Mouse (Mus musculus) limb, embryonic 14.5 days (tissue): ENCODE data around the gene Tox3. TPM values are rescaled to one million over a fixed set of nuclear protein-coding genes. Genes with fewer than 3 reads are reported as not detected.

Experiments
- ATAC-seq: fragments of 200-750 bp; cut with Nextera tagmentation; 2 replicates; pipeline ENCODE4 v1.8.0; 2017; ENCODE audit warnings: low read depth, moderate number of reproducible peaks, moderate TSS enrichment; ENCODE audit not compliant: low FRiP score
- DNase-seq: peaks from one replicate; pipeline ENCODE4 v3.0.0-alpha.2; 2015; ENCODE audit warnings: low spot score
- H3K27ac ChIP-seq: fragments of 300-500 bp; sonication (generic); replicated peaks from 2 replicates; pipeline ENCODE4 v1.5.1; 2014; ENCODE audit warnings: low read depth, mild to moderate bottlenecking, low read length, moderate library complexity, mixed read lengths
- H3K27me3 ChIP-seq: fragments of 300-500 bp; sonication (generic); 2 replicates; pipeline ENCODE4 v1.6.1; 2014; ENCODE audit warnings: low read length, mixed read lengths; ENCODE audit not compliant: control insufficient read depth, insufficient read depth
- H3K36me3 ChIP-seq: fragments of 300-500 bp; sonication (generic); 2 replicates; pipeline ENCODE4 v1.6.1; 2014; ENCODE audit warnings: mild to moderate bottlenecking, low read length, moderate library complexity, mixed read lengths; ENCODE audit not compliant: control insufficient read depth, insufficient read depth
- H3K4me1 ChIP-seq: fragments of 300-500 bp; sonication (generic); 2 replicates; pipeline ENCODE4 v1.6.1; 2014; ENCODE audit warnings: antibody characterized with exemption, low read length, mixed read lengths; ENCODE audit not compliant: control insufficient read depth, insufficient read depth
- H3K4me2 ChIP-seq: fragments of 300-500 bp; sonication (generic); replicated peaks from 2 replicates; pipeline ENCODE4 v1.6.1; 2014; ENCODE audit warnings: low read depth, mild to moderate bottlenecking, low read length, moderate library complexity; ENCODE audit not compliant: severe bottlenecking
- H3K4me3 ChIP-seq: fragments of 300-500 bp; sonication (generic); replicated peaks from 2 replicates; pipeline ENCODE4 v1.5.1; 2014; ENCODE audit warnings: low read length
- H3K9ac ChIP-seq: fragments of 300-500 bp; sonication (generic); 2 replicates; pipeline ENCODE4 v1.6.1; 2014; ENCODE audit warnings: mild to moderate bottlenecking, low read depth, low read length, moderate library complexity; ENCODE audit not compliant: severe bottlenecking
- H3K9me3 ChIP-seq: fragments of 300-500 bp; sonication (generic); 2 replicates; pipeline ENCODE4 v1.6.1; 2016; ENCODE audit warnings: low read length; ENCODE audit not compliant: control insufficient read depth
- POLR2A ChIP-seq: fragments of 200-500 bp; IDR thresholded peaks from 2 replicates; pipeline ENCODE4 v1.8.0; 2012; ENCODE audit warnings: inconsistent platforms, mild to moderate bottlenecking, moderate library complexity, borderline replicate concordance; ENCODE audit not compliant: insufficient read depth, insufficient read length; ENCODE audit errors: extremely low read depth
- WGBS: fragments of 180-500 bp; shearing (Covaris S2); extraction: QIAGEN DNeasy Blood & Tissue Kit; methylation state at CpG from one replicate; pipeline ENCODE4 v1.1.7; 2014; 5-methylcytosine and 5-hydroxymethylcytosine counted together
- polyA plus RNA-seq, 2 experiments: library from polyadenylated mRNA; depleted of rRNA in 1 of 2; stranded (reverse) in 1 of 2; unstranded in 1 of 2; fragments of >200 nt; fragmentation: Nextera tagmentation in 1 of 2; extraction: Ambion mirVana in 1 of 2; gene quantifications; 2 replicates each; pipeline versions ENCODE4 v1.2.1 to v1.2.3; 2012 to 2014

The Tox3 gene
- polyA plus RNA-seq, 2 experiments, result 9.8 to 16.4 TPM

DNA sequence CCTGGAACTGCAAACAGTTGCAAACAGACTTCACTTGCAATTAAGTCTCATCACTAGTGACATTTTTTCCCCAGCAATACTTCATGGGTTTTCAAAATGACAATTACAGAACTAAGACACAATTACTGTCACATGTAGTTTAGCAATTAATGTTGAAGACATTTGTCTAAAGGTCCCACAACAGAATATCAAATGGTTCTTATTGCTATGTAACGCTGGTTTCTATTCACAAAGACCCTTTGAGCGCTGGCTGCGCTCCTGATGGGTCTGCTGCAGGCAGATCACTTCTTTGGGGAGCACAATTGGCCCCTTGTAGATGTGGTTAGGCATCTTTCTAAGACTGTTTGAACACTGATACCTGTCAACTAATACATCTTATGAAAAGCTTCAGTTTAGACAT is 102.3 kb downstream of the Tox3 start:
- no peak overlapping the region for H3K4me3 ChIP-seq
- H3K9ac ChIP-seq, result no peak overlapping the region
- H3K9me3 ChIP-seq, result no peaks in the 10 kb centered on the region
- no peak overlapping the region for H3K27ac ChIP-seq
- H3K4me2 ChIP-seq, result no peak overlapping the region
- TF ChIP-seq POLR2A, result no peak
- no peaks in the 10 kb centered on the region for H3K27me3 ChIP-seq
- DNase-seq, result no peak
- no peak for ATAC-seq
- 0 out of 2 replicates have a peak, but pooled peaks cover 2% of the 10 kb centered on the region for H3K36me3 ChIP-seq
- no peaks in the 10 kb centered on the region for H3K4me1 ChIP-seq
- 83% methylated on average over 3 of the region's 3 CpGs for WGBS

DNA sequence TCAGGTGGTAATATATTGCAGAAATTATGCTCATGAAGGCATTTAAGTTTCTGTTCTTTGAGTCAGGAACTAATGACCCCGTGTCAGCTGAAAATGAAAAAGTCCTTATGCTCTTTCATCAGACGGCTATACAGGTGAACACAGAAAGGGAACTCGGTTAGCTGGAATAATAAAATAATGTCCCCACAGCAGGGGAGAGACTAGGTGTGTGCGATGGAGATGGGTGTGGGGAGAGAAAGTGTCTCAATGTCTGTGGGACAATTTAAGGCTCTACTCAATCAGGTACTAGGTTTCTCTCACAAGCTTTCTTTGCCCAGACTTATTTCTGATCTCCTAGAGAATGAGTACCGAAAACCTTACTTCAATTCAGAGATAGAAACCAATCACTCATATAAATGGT is 103.0 kb downstream of the Tox3 start:
- Histone ChIP-seq H3K4me2 (no peak overlapping the region), H3K27ac (no peak overlapping the region), H3K4me1 (no peaks in the 10 kb centered on the region), H3K27me3 (no peaks in the 10 kb centered on the region), H3K36me3 (0 out of 2 replicates have a peak, but pooled peaks cover 2% of the 10 kb centered on the region), H3K9me3 (no peaks in the 10 kb centered on the region), H3K4me3 (no peak overlapping the region), H3K9ac (no peak overlapping the region)
- 58% methylated on average over 5 of the region's 5 CpGs for WGBS
- ATAC-seq (no peak), DNase-seq (no peak)
- TF ChIP-seq POLR2A, result no peak

GRCm38 (mm10) chr8:90244458-90245145 is 103.5 kb downstream of the Tox3 start:
- ATAC-seq, result peak; percentile 90
- H3K9me3 ChIP-seq, result no peaks in the 10 kb centered on the region
- no peak for TF ChIP-seq POLR2A
- DNase-seq, result peak; percentile 47
- H3K4me1 ChIP-seq, result no peaks in the 10 kb centered on the region; the same call in 1 of the 2 replicates
- H3K9ac ChIP-seq, result no peak overlapping the region
- no peak overlapping the region for H3K27ac ChIP-seq
- no peak overlapping the region for H3K4me3 ChIP-seq
- whole genome bisulfite sequencing, result 46% methylated on average over 10 of the region's 10 CpGs
- H3K4me2 ChIP-seq, result no peak overlapping the region
- 0 out of 2 replicates have a peak, but pooled peaks cover 2% of the 10 kb centered on the region for H3K36me3 ChIP-seq
- H3K27me3 ChIP-seq, result no peaks in the 10 kb centered on the region

DNA sequence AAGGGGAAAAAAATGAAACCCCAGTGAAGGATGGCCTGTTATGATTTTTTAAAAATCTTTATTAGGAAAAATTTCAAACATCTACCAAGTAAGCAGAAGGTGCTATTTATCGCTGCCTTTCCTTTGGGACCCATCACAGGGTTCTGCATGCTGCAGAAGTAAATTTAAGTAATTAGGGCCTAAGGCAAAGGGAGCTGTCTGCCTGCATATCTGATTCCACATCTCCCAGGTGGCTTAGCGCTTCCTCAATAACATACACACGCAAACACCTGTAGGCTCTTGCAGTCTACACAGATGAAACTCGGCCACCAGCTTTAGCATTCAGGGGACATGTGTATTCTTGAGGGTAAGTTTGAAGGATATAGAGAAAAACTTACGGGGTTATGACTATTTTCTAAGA is 104.2 kb downstream of the Tox3 start:
- no peak for ATAC-seq
- Histone ChIP-seq H3K36me3 (0 out of 2 replicates have a peak, but pooled peaks cover 2% of the 10 kb centered on the region), H3K9me3 (no peaks in the 10 kb centered on the region), H3K27me3 (no peaks in the 10 kb centered on the region), H3K27ac (no peak overlapping the region), H3K4me2 (no peak overlapping the region), H3K4me1 (no peaks in the 10 kb centered on the region; the same call in 1 of the 2 replicates), H3K4me3 (no peak overlapping the region), H3K9ac (no peak overlapping the region)
- no peak for DNase-seq
- WGBS, result 79% methylated on average over 5 of the region's 5 CpGs
- TF ChIP-seq POLR2A, result no peak

GRCm38 (mm10) chr8:90242351-90242750 is 105.8 kb downstream of the Tox3 start:
- Histone ChIP-seq H3K36me3 (no peaks in the 10 kb centered on the region), H3K9ac (no peak overlapping the region), H3K9me3 (no peaks in the 10 kb centered on the region), H3K4me1 (no peaks in the 10 kb centered on the region; the same call in 1 of the 2 replicates), H3K4me3 (no peak overlapping the region), H3K4me2 (no peak overlapping the region), H3K27me3 (no peaks in the 10 kb centered on the region), H3K27ac (no peak overlapping the region)
- no peak for DNase-seq
- WGBS, result 92% methylated on average over 2 of the region's 2 CpGs
- TF ChIP-seq POLR2A, result no peak
- ATAC-seq, result no peak
